Mouse (Mus musculus) layer of hippocampus, adult 6 months (tissue): ENCODE measurements around the gene Tfrc. TPM values are rescaled to one million over a fixed set of nuclear protein-coding genes. Genes with fewer than 3 reads are reported as not detected.

Source experiments
- long read RNA-seq, 2 experiments: library from polyadenylated mRNA; unstranded; transcript quantifications; one replicate each; pipeline ENCODE4 v2.0.0; 2019 to 2020
- polyA plus RNA-seq: library from polyadenylated mRNA; unstranded; fragments of <200 nt; fragmentation: Nextera tagmentation; gene quantifications from 2 replicates; pipeline ENCODE4 v1.2.3, GENCODE M21; 2021

Tfrc gene
- 8.5 and 12.1 TPM in 2 replicates for polyA plus RNA-seq
- long read RNA-seq, experiment 1, full-length matches to known transcripts, result 5 of 22 reads
- long read RNA-seq, experiment 1, partial matches to known transcripts, result 6 of 22 reads
- long read RNA-seq, experiment 1, other reads (novel, unspliced or antisense), result 11 of 22 reads
- long read RNA-seq, experiment 2, full-length matches to known transcripts, result 40 of 59 reads
- long read RNA-seq, experiment 2, partial matches to known transcripts, result 10 of 59 reads
- long read RNA-seq, experiment 2, other reads (novel, unspliced or antisense), result 9 of 59 reads

DNA sequence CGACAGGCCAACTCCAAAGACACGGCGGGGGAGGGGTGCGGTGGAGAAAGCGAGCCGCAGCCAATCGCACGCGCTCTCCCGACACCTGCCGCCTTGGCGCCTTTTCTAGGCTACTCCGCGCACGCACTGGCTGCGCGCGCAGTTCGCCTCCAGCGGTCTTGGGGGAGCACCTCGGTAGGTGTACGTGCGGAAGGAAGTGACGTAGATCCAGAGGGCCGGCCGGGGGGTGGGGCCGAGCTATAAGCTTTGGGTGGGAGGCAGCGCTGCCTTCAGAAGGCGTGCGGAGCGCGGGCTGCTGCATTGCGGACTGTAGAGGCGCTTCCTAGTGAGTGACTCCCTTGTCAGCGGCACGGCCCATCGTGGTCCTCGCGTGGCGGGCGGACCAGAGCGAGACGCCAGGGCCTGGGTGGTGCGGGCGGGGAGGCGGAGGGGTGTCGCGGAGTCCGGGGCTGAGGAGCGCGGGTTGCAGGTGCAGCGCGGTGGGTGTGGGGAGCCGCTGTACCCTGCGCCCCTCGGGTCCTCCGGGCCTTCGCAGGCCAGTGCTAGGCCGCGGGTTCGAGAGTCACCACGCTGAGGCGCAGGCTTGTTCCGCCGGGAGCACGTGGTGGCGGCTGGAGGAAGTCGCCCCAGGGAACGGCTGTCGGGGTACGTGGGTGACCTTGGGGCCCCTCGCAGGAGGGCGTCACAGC is at the start of gene Tfrc:
TSS of gene Tfrc (plus strand) at position 209 of the 689 bp plus-strand sequence.

DNA sequence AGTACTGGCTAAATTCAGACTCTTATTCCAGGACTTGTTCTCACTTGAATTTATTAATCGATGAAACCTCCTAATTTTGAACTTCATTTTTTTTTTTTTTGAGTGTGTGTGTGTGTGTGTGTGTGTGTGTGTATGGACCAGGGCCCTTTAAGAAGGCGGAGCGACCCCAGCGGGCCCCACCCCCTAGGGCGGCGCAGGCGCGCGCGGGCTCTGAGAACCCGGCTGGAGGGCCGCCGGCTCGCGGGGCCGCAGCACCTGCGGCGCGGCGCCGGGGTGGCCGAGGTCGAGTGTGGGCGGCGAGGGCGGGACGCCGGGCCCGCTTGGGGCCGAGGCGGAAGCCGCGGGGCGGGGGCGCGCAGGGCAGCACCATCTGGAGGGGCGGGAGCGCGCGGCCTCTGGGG is 34.9 kb downstream of the Tfrc start, which contains the start of gene Tnk2:
TSS of gene Tnk2 (plus strand) at position 214 of the 401 bp plus-strand sequence.

Other genes starting within 250 kb of the Tfrc start
- gene Tm4sf19, start 208.4 kb upstream of the Tfrc start, polyA plus RNA-seq, result not detected in 2 replicates
- gene Tctex1d2, start 189.2 kb upstream of the Tfrc start, polyA plus RNA-seq, result 42.7 and 45.7 TPM in 2 replicates
- 13.7 and 14.4 TPM in 2 replicates for gene Pcyt1a, start 178.0 kb upstream of the Tfrc start, polyA plus RNA-seq
- not detected in 2 replicates for gene Slc51a, start 121.0 kb upstream of the Tfrc start, polyA plus RNA-seq
- gene Zdhhc19, start 112.7 kb upstream of the Tfrc start, polyA plus RNA-seq, result not detected in 2 replicates
- 8.8 and 11.1 TPM in 2 replicates for gene Tnk2, start 35.0 kb downstream of the Tfrc start, polyA plus RNA-seq
- gene Muc4, start 127.0 kb downstream of the Tfrc start, polyA plus RNA-seq, result 0.18 TPM in 1 of 2 replicates, not detected in the other
- gene Muc20, start 188.5 kb downstream of the Tfrc start, polyA plus RNA-seq, result not detected in 2 replicates
- not detected in 2 replicates for gene Smbd1, start 201.6 kb downstream of the Tfrc start, polyA plus RNA-seq